Mouse (Mus musculus) liver, postnatal 0 days (tissue): ENCODE results near the gene Pld4. TPM values are rescaled to one million over a fixed set of nuclear protein-coding genes. Genes with fewer than 3 reads are reported as not detected.

Source experiments
- ATAC-seq: fragments of 200-750 bp; cut with Nextera tagmentation; 2 replicates; pipeline ENCODE4 v1.8.0; 2017; ENCODE audit warnings: mild to moderate bottlenecking, moderate library complexity
- DNase-seq: peaks from one replicate; pipeline ENCODE4 v3.0.0-alpha.2; 2016
- H3K27ac ChIP-seq: fragments of 300-500 bp; sonication (generic); 2 replicates; pipeline ENCODE4 v1.5.1; 2014; ENCODE audit warnings: antibody characterized with exemption, moderate library complexity, mild to moderate bottlenecking, low read depth
- H3K27me3 ChIP-seq: fragments of 300-500 bp; sonication (generic); 2 replicates; pipeline ENCODE4 v1.6.1; 2014; ENCODE audit warnings: low read length, control low read depth, mixed read lengths; ENCODE audit not compliant: insufficient read depth
- H3K36me3 ChIP-seq: fragments of 300-500 bp; sonication (generic); replicated peaks from 2 replicates; pipeline ENCODE4 v1.6.1; 2014; ENCODE audit warnings: mild to moderate bottlenecking, control low read depth, low read length, moderate library complexity, mixed read lengths; ENCODE audit not compliant: insufficient read depth
- H3K4me1 ChIP-seq: fragments of 300-500 bp; sonication (generic); 2 replicates; pipeline ENCODE4 v1.6.1; 2014; ENCODE audit warnings: antibody characterized with exemption, mild to moderate bottlenecking, control low read depth; ENCODE audit not compliant: insufficient read depth
- H3K4me2 ChIP-seq: fragments of 300-500 bp; sonication (generic); 2 replicates; pipeline ENCODE4 v1.6.1; 2014; ENCODE audit warnings: low read depth, mild to moderate bottlenecking, low read length, moderate library complexity, mixed read lengths
- H3K4me3 ChIP-seq: fragments of 300-500 bp; sonication (generic); 2 replicates; pipeline ENCODE4 v1.5.1; 2014; ENCODE audit warnings: low read depth, low read length
- H3K9ac ChIP-seq: fragments of 300-500 bp; sonication (generic); replicated peaks from 2 replicates; pipeline ENCODE4 v1.6.1; 2014; ENCODE audit warnings: mild to moderate bottlenecking, moderate library complexity
- H3K9me3 ChIP-seq: fragments of 300-500 bp; sonication (generic); 2 replicates; pipeline ENCODE4 v1.6.1; 2016; ENCODE audit warnings: mild to moderate bottlenecking, control low read depth, low read length, mixed read lengths
- CTCF ChIP-seq: sonication (generic); IDR thresholded peaks from 2 replicates; pipeline ENCODE4 v1.5.1; 2016; ENCODE audit warnings: antibody characterized with exemption, low read depth
- EP300 ChIP-seq: IDR thresholded peaks from 2 replicates; pipeline ENCODE4 v1.6.1; 2016; ENCODE audit warnings: antibody characterized with exemption, low read depth, mild to moderate bottlenecking
- WGBS: fragments of 180-500 bp; shearing (Covaris S2); extraction: QIAGEN DNeasy Blood & Tissue Kit; methylation state at CpG from one replicate; pipeline ENCODE4 v1.1.7; 2014; ENCODE audit not compliant: insufficient replicate concordance; 5-methylcytosine and 5-hydroxymethylcytosine counted together
- polyA plus RNA-seq: library from polyadenylated mRNA; unstranded; fragments of >200 nt; fragmentation: Nextera tagmentation; extraction: Ambion mirVana; gene quantifications from 2 replicates; pipeline ENCODE4 v1.2.1, GENCODE M21; 2015

The Pld4 gene
- polyA plus RNA-seq, 1 experiment from 2014 or later: 22.4 TPM

DNA sequence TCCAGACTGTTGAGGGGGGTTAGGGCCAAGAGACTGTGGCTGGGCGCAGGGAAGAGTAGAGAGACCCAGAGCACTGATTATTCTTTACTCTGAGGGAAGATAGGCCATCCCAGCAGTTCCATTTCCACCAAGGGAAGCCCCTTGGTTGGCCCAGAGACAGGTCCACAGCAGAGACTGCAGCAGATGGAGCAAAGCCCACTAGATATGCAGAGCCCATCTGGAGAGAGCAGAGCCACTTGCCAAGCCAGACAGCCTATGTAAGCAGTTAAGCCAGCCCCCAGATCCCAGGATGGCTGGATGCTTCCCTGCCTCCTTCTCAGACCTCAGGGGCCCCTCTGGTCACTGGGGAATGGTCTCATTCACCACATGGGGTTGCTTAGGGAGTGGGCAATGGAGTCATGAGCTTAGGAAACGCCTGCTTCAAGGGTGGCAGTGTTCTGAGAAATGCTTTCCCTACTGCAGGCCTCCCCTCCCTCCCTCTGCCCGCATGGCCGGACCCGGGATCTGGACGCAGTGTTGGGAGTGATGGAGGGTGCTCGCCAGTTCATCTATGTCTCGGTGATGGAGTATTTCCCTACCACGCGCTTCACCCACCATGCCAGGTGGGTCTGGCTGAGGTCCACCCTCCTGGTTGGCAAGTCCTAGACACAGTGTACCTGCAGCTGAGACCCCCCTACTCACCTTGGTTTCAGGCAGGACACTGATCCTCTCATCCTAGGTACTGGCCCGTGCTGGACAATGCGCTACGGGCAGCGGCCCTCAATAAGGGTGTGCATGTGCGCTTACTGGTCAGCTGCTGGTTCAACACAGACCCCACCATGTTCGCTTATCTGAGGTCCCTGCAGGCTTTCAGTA, 6.8 kb downstream of the Pld4 start:
- Histone ChIP-seq H3K4me2 (no peak overlapping the region), H3K9me3 (no peaks in the 10 kb centered on the region), H3K4me3 (no peak overlapping the region), H3K36me3 (no peaks in the 10 kb centered on the region), H3K4me1 (peaks cover 4% of the 10 kb centered on the region; the same call in 1 of the 2 replicates), H3K27ac (no peak overlapping the region), H3K9ac (no peak overlapping the region), H3K27me3 (no peaks in the 10 kb centered on the region)
- ATAC-seq (no peak), DNase-seq (no peak)
- TF ChIP-seq CTCF (no peak), EP300 (no peak)
- WGBS: 88% methylated on average over 16 of the region's 16 CpGs

DNA sequence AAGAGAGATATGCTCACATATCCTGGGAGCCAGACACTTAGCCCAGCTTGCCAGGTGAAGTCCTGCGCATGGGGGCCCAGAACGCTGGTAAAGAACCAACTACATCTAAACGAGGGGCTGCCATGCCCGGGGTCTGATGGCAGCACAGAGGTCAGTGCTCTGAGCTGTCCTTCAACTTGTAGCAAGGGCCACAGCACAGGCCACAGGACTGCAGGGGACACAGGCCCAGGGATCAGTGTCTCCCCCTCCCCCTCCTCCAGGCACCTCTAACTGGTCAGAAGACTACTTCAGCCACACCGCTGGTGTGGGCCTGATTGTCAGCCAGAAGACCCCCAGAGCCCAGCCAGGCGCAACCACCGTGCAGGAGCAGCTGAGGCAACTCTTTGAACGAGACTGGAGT, 7.7 kb downstream of the Pld4 start:
- H3K4me1 ChIP-seq: peaks cover 4% of the 10 kb centered on the region; the same call in 1 of the 2 replicates
- no peaks in the 10 kb centered on the region for H3K9me3 ChIP-seq
- no peak for ATAC-seq
- no peak overlapping the region for H3K9ac ChIP-seq
- H3K27ac ChIP-seq: no peak overlapping the region
- H3K4me2 ChIP-seq: no peak overlapping the region
- DNase-seq: no peak
- no peaks in the 10 kb centered on the region for H3K27me3 ChIP-seq
- WGBS: 82% methylated on average over 8 of the region's 8 CpGs
- TF ChIP-seq EP300 (no peak), CTCF (no peak)
- H3K4me3 ChIP-seq: no peak overlapping the region
- H3K36me3 ChIP-seq: no peaks in the 10 kb centered on the region

- no peak for ATAC-seq
- Histone ChIP-seq H3K27me3 (no peaks in the 10 kb centered on the region), H3K36me3 (no peaks in the 10 kb centered on the region), H3K4me1 (no peaks in the 10 kb centered on the region), H3K4me3 (no peak overlapping the region), H3K9me3 (no peaks in the 10 kb centered on the region), H3K4me2 (no peak overlapping the region), H3K9ac (no peak overlapping the region), H3K27ac (no peak overlapping the region)
- 71% methylated on average over 6 of the region's 6 CpGs for WGBS
- no peak for DNase-seq
- TF ChIP-seq CTCF (no peak), EP300 (no peak)
Measured at GRCm38 (mm10) chr12:112769031-112769430, 8.6 kb downstream of the Pld4 start.

DNA sequence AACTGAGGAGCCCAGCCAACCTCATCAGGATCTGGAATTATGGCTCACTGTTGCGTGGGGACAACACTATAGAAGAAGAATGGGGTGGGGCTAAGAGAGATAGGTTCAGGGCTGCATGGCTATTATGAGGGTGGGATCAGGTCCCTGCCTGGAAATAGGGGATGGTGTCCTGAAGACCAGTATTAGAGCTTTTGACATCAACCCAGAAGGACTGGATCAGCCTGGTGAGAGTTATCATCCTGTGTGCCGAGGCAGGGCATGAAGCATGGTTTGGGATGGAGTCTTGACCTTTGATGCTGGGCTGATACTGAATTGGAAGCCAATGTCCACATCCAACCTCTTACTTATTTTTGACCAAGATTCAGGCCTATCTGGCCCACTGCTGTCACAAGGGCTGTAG, 9.3 kb downstream of the Pld4 start:
- Histone ChIP-seq H3K27me3 (no peaks in the 10 kb centered on the region), H3K9ac (no peak overlapping the region), H3K4me2 (no peak overlapping the region), H3K4me3 (no peak overlapping the region), H3K36me3 (no peaks in the 10 kb centered on the region), H3K9me3 (no peaks in the 10 kb centered on the region), H3K4me1 (no peaks in the 10 kb centered on the region), H3K27ac (no peak overlapping the region)
- ATAC-seq (no peak), DNase-seq (no peak)
- whole genome bisulfite sequencing: 82% methylated on average over 2 of the region's 2 CpGs
- TF ChIP-seq EP300 (no peak), CTCF (no peak)

- no peak overlapping the region for H3K27ac ChIP-seq
- H3K9ac ChIP-seq: no peak overlapping the region
- H3K9me3 ChIP-seq: no peaks in the 10 kb centered on the region
- no peaks in the 10 kb centered on the region for H3K4me1 ChIP-seq
- ATAC-seq (no peak), DNase-seq (no peak)
- no peaks in the 10 kb centered on the region for H3K36me3 ChIP-seq
- WGBS: 71% methylated on average over 4 of the region's 4 CpGs
- TF ChIP-seq CTCF (no peak), EP300 (no peak)
- no peaks in the 10 kb centered on the region for H3K27me3 ChIP-seq
- no peak overlapping the region for H3K4me3 ChIP-seq
- no peak overlapping the region for H3K4me2 ChIP-seq
Measured at GRCm38 (mm10) chr12:112770396-112770795, 9.9 kb downstream of the Pld4 start.

DNA sequence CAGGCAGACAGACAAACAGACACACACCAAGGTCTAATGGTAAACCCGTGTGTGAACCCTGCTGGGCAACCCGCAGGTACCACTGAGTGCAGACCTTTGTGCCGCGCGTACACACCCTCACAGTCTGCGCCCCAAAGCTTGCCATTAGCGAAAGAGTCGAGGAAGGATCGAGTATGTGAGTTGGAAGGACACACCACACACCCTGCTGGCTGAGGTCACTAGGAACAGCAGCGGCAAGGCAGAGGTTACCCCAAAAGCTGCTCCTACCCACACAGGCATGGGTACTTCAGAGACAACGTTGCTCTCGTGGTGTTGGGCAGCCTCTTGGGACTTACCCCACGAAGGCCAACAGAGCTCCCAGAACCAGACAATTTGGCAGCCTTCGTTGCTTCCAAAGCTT, 11.9 kb downstream of the Pld4 start:
- ATAC-seq (no peak), DNase-seq (no peak)
- H3K9ac ChIP-seq: no peak overlapping the region
- WGBS: 82% methylated on average over 14 of the region's 14 CpGs
- H3K27me3 ChIP-seq: no peaks in the 10 kb centered on the region
- H3K36me3 ChIP-seq: no peaks in the 10 kb centered on the region
- TF ChIP-seq CTCF: no peak
- no peak overlapping the region for H3K27ac ChIP-seq
- no peak overlapping the region for H3K4me2 ChIP-seq
- no peaks in the 10 kb centered on the region for H3K4me1 ChIP-seq
- H3K9me3 ChIP-seq: no peaks in the 10 kb centered on the region
- H3K4me3 ChIP-seq: no peak overlapping the region

DNA sequence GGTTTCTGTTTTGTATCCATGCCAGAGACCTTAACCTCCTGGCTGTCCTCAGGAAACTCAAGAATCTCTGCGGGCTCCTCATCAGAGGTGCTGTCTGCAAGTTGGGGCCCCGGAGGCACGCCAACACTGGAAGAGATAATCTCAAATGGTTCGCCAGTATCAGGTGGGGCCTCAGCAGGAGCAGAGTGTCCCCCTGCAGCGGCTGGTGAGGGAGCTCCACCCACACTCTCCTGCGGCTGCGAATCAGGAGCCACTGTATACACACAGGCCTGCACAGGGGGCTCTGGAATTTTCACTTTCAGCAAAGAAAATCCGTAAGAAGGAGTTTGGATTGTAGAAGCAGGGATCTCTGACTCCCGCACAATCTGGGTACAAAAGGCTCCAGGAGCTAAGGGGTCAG, 12.9 kb downstream of the Pld4 start:
- TF ChIP-seq CTCF (no peak), EP300 (no peak)
- H3K4me2 ChIP-seq: no peak overlapping the region
- no peaks in the 10 kb centered on the region for H3K27me3 ChIP-seq
- H3K36me3 ChIP-seq: no peaks in the 10 kb centered on the region
- ATAC-seq (no peak), DNase-seq (no peak)
- H3K27ac ChIP-seq: no peak overlapping the region
- H3K9me3 ChIP-seq: no peaks in the 10 kb centered on the region
- 52% methylated on average over 9 of the region's 9 CpGs for WGBS
- H3K4me3 ChIP-seq: no peak overlapping the region
- H3K9ac ChIP-seq: no peak overlapping the region
- H3K4me1 ChIP-seq: no peaks in the 10 kb centered on the region
